Mouse (Mus musculus) heart, embryonic 11.5 days (tissue): Measurements from ENCODE around the gene Myrip. TPM values are rescaled to one million over a fixed set of nuclear protein-coding genes. Genes with fewer than 3 reads are reported as not detected.

Experiments
- ATAC-seq: fragments of 200-750 bp; cut with Nextera tagmentation; replicated peaks from 2 replicates; pipeline ENCODE4 v1.8.0; 2017; ENCODE audit warnings: moderate library complexity; ENCODE audit not compliant: insufficient number of reproducible peaks, low FRiP score, low TSS enrichment
- H3K27ac ChIP-seq: fragments of 300-500 bp; sonication (generic); 2 replicates; pipeline ENCODE4 v1.5.1; 2014; ENCODE audit warnings: mild to moderate bottlenecking, low read depth, low read length
- H3K27me3 ChIP-seq: fragments of 300-500 bp; sonication (generic); 2 replicates; pipeline ENCODE4 v1.6.1; 2014; ENCODE audit warnings: mild to moderate bottlenecking, low read length, mixed read lengths; ENCODE audit not compliant: control insufficient read depth, insufficient read depth
- H3K36me3 ChIP-seq: fragments of 300-500 bp; sonication (generic); 2 replicates; pipeline ENCODE4 v1.6.1; 2014; ENCODE audit warnings: mild to moderate bottlenecking, low read length, moderate library complexity, mixed read lengths; ENCODE audit not compliant: control insufficient read depth, insufficient read depth
- H3K4me1 ChIP-seq: fragments of 300-500 bp; sonication (generic); 2 replicates; pipeline ENCODE4 v1.6.1; 2014; ENCODE audit warnings: low read length; ENCODE audit not compliant: control insufficient read depth, insufficient read depth
- H3K4me2 ChIP-seq: fragments of 300-500 bp; sonication (generic); 2 replicates; pipeline ENCODE4 v1.6.1; 2014; ENCODE audit warnings: mild to moderate bottlenecking, moderate library complexity
- H3K4me3 ChIP-seq: fragments of 300-500 bp; sonication (generic); 2 replicates; pipeline ENCODE4 v1.5.1; 2014; ENCODE audit warnings: low read depth, low read length
- H3K9ac ChIP-seq: fragments of 300-500 bp; sonication (generic); 2 replicates; pipeline ENCODE4 v1.6.1; 2014; ENCODE audit warnings: mild to moderate bottlenecking, low read depth, low read length, moderate library complexity
- H3K9me3 ChIP-seq: fragments of 300-500 bp; sonication (generic); replicated peaks from 2 replicates; pipeline ENCODE4 v1.6.1; 2016; ENCODE audit warnings: low read length; ENCODE audit not compliant: control insufficient read depth
- WGBS: fragments of 180-500 bp; shearing (Covaris S2); extraction: QIAGEN DNeasy Blood & Tissue Kit; methylation state at CpG from one replicate; pipeline ENCODE4 v1.1.7; 2014; ENCODE audit not compliant: insufficient replicate concordance; 5-methylcytosine and 5-hydroxymethylcytosine counted together
- polyA plus RNA-seq: library from polyadenylated mRNA; unstranded; fragments of >200 nt; fragmentation: Nextera tagmentation; extraction: Ambion mirVana; gene quantifications from 2 replicates; pipeline ENCODE4 v1.2.1, GENCODE M21; 2014

Myrip gene
- polyA plus RNA-seq, 1 experiment from 2014 or later, result 0.11 TPM

- Histone ChIP-seq H3K27ac (no peak overlapping the region), H3K9me3 (no peaks in the 10 kb centered on the region), H3K27me3 (no peaks in the 10 kb centered on the region), H3K4me3 (no peak overlapping the region), H3K36me3 (no peaks in the 10 kb centered on the region), H3K9ac (no peak overlapping the region), H3K4me1 (no peaks in the 10 kb centered on the region), H3K4me2 (no peak overlapping the region)
- 63% methylated on average over 19 of the region's 19 CpGs for WGBS
- no peak for ATAC-seq
Measured at GRCm38 (mm10) chr9:120519469-120520125, 218.3 kb downstream of the Myrip start.

- WGBS, result 75% methylated on average over 1 of the region's 1 CpGs
- Histone ChIP-seq H3K27ac (no peak overlapping the region), H3K4me2 (no peak overlapping the region), H3K9ac (no peak overlapping the region), H3K36me3 (no peaks in the 10 kb centered on the region), H3K4me3 (no peak overlapping the region), H3K9me3 (no peaks in the 10 kb centered on the region), H3K27me3 (no peaks in the 10 kb centered on the region), H3K4me1 (no peaks in the 10 kb centered on the region)
- no peak for ATAC-seq
Measured at GRCm38 (mm10) chr9:120521161-120521560, 219.8 kb downstream of the Myrip start.

Other genes with a start within 250 kb of the Myrip start
- gene Cx3cr1, start 231.6 kb upstream of the Myrip start, polyA plus RNA-seq, result 2.3 and 3.1 TPM in 2 replicates
- gene Ccr8, start 209.4 kb upstream of the Myrip start, polyA plus RNA-seq, result not detected in 2 replicates
- gene Slc25a38, start 191.1 kb upstream of the Myrip start, polyA plus RNA-seq, result 35.4 and 40.5 TPM in 2 replicates
- gene Rpsa, start 173.8 kb upstream of the Myrip start, polyA plus RNA-seq, result 1,140 and 1,315 TPM in 2 replicates
- not detected in 2 replicates for gene Mobp, start 151.8 kb upstream of the Myrip start, polyA plus RNA-seq
- gene Eif1b, start 190.7 kb downstream of the Myrip start, polyA plus RNA-seq, result 156 and 157 TPM in 2 replicates
- 0.20 and 0.66 TPM in 2 replicates for gene Entpd3, start 238.3 kb downstream of the Myrip start, polyA plus RNA-seq